In the genomic region with DNA sequence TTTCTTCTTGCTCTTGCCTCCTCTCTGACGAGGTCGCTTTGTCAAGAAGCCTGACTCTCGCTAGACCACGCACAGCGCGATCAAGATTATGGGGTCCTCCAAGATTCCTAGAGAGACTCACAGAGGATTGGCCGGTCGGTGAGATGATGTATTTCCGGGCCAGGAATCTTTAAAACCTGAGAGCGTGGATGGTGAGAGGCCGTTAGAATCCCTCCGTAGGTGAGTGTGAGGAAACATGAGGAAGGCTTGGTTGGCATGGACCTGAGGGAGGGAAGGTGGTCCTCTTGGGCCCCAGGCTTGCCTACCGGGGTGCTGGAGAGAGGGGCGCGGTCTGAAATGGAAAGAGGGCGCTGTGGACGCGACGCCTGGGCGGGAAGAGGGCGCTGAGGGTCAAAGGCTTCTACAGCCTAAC, we compare ENCODE assay signal across 8 mouse cellular contexts. TPM values are rescaled to one million over a fixed set of nuclear protein-coding genes. Genes with fewer than 3 reads are reported as not detected.
A peak's percentile ranks its signal among the peaks of the same experiment; 100 is the strongest.
DNase-seq lines count a peak whose midpoint lies in the region; ATAC-seq and TF ChIP-seq lines count a peak whose summit lies in the region.

No protein-coding gene starts in this region.

- no peaks in the 10 kb centered on the region; a peak in 1 of 4 replicates for H3K4me1 ChIP-seq in heart, embryonic 14.5 days (ENCODE audit: control insufficient read depth in 2 of 2, insufficient read depth in 2 of 2, low read length in 2 of 2)
- no peaks in the 10 kb centered on the region for H3K4me1 ChIP-seq in embryonic fibroblast, embryonic 13.5 days (ENCODE audit: control insufficient read depth, insufficient read depth, low read length)
- H3K4me1 ChIP-seq in limb, embryonic 14.5 days (ENCODE audit: control insufficient read depth, insufficient read depth, low read length): no peaks in the 10 kb centered on the region

- intact Hi-C loops in heart, postnatal 14 days (cut with DNase I): no loop called here

- no peaks in the 10 kb centered on the region for H3K36me3 ChIP-seq in heart, embryonic 14.5 days (ENCODE audit: control insufficient read depth, insufficient read depth, low read length)
- H3K36me3 ChIP-seq in limb, embryonic 14.5 days (ENCODE audit: control insufficient read depth, insufficient read depth, low read length): no peaks in the 10 kb centered on the region

- no peak for ATAC-seq in heart, embryonic 14.5 days (ENCODE audit: insufficient number of reproducible peaks, insufficient read depth, low FRiP score, low read depth)
- ATAC-seq in limb, embryonic 14.5 days (ENCODE audit: low FRiP score, low read depth): peak; percentile 44

- WGBS in heart, embryonic 14.5 days: 49% methylated on average over 21 of the region's 21 CpGs
- WGBS in limb, embryonic 14.5 days: 65% methylated on average over 21 of the region's 21 CpGs

- no peak overlapping the region for H3K27ac ChIP-seq in heart, embryonic 14.5 days (replicated peaks in 1 of 2; ENCODE audit: control insufficient read depth in 1 of 2, insufficient read depth in 1 of 2, low read depth in 2 of 2, low read length in 2 of 2)
- no peak overlapping the region for H3K27ac ChIP-seq in embryonic fibroblast, embryonic 13.5 days (ENCODE audit: insufficient read depth, low read length)
- H3K27ac ChIP-seq in limb, embryonic 14.5 days (replicated peaks; ENCODE audit: low read depth, low read length): no peak overlapping the region; the same call in 1 of the 2 replicates

- no peak for DNase-seq in heart, postnatal 14 days
- peak; percentile 16 for DNase-seq in R1 (ENCODE audit: low read depth, low spot score)
- DNase-seq in limb, embryonic 14.5 days (ENCODE audit: low spot score): peak; percentile 46
- peak; percentile 66 for DNase-seq in retina, embryonic 14.5 days (ENCODE audit: low spot score)
- DNase-seq in right cerebral cortex, postnatal 36 days (ENCODE audit: low spot score in 2 of 2): no peak
- no peak for DNase-seq in right cerebral cortex, postnatal 25 days

- no peaks in the 10 kb centered on the region; the same call in 1 of the 2 replicates for H3K27me3 ChIP-seq in heart, embryonic 14.5 days (ENCODE audit: control insufficient read depth, insufficient read depth, low read length)
- H3K27me3 ChIP-seq in limb, embryonic 14.5 days (ENCODE audit: control insufficient read depth, insufficient read depth, low read length): no peaks in the 10 kb centered on the region

- peak; percentile 72 for TF ChIP-seq POLR2A in embryonic fibroblast, embryonic 13.5 days (IDR thresholded peaks at IDR 0.05; ENCODE audit: low read depth, low read length)
- TF ChIP-seq POLR2A in limb, embryonic 14.5 days (IDR thresholded peaks at IDR 0.05; ENCODE audit: borderline replicate concordance, extremely low read depth, insufficient read depth, insufficient read length): no peak

- no peaks in the 10 kb centered on the region for H3K9me3 ChIP-seq in heart, embryonic 14.5 days (ENCODE audit: control insufficient read depth, low read length)
- no peaks in the 10 kb centered on the region for H3K9me3 ChIP-seq in limb, embryonic 14.5 days (ENCODE audit: control insufficient read depth, low read length)

- H3K4me3 ChIP-seq in heart, embryonic 14.5 days (ENCODE audit: control insufficient read depth in 1 of 2, insufficient read depth in 1 of 2, low read depth in 1 of 2, low read length in 2 of 2): peak overlapping the region; percentile 41 to 54
- peak overlapping the region; percentile 62 for H3K4me3 ChIP-seq in embryonic fibroblast, embryonic 13.5 days (ENCODE audit: insufficient read depth, low read length)
- peak overlapping the region; percentile 40 for H3K4me3 ChIP-seq in limb, embryonic 14.5 days (replicated peaks; ENCODE audit: low read length)

- H3K4me2 ChIP-seq in heart, embryonic 14.5 days (ENCODE audit: low read length): peak overlapping the region; percentile 58
- H3K4me2 ChIP-seq in limb, embryonic 14.5 days (replicated peaks; ENCODE audit: low read depth, low read length, severe bottlenecking): peak overlapping the region; percentile 39

- no peak for TF ChIP-seq CTCF in embryonic fibroblast, embryonic 13.5 days (IDR thresholded peaks at IDR 0.05; ENCODE audit: borderline replicate concordance, insufficient read depth, low read length)

- peak overlapping the region; percentile 61 for H3K9ac ChIP-seq in heart, embryonic 14.5 days (ENCODE audit: low read length)
- H3K9ac ChIP-seq in limb, embryonic 14.5 days (ENCODE audit: low read depth, low read length, severe bottlenecking): peak overlapping the region; percentile 56

RNA-seq across cellular contexts. Expression of gene Fam198a, which starts 12.8 kb away (rescaled TPM):
- polyA plus RNA-seq in heart, embryonic 14.5 days (2014; fragmentation: Nextera tagmentation; extraction: Ambion mirVana): 0.97 and 1.6 TPM in 2 replicates
- total RNA-seq in heart, postnatal 14 days (2021): 1 to 10 TPM; 1.7 to 1.8 TPM
- polyA plus RNA-seq in embryonic fibroblast, embryonic 13.5 days (2011; ENCODE audit: insufficient read length, low read depth, missing spikeins): 0.98 TPM in 1 of 2 replicates, not detected in the other
- 8.7 and 11.4 TPM in 2 replicates for polyA plus RNA-seq in limb, embryonic 14.5 days (2012; rRNA removed)
- polyA plus RNA-seq in limb, embryonic 14.5 days (2014; fragmentation: Nextera tagmentation; extraction: Ambion mirVana): 6.4 and 6.7 TPM in 2 replicates

RNA-seq across cellular contexts. Expression of gene Cyp8b1, which starts 21.8 kb away (rescaled TPM):
- not detected in 2 replicates for polyA plus RNA-seq in heart, embryonic 14.5 days (2014; fragmentation: Nextera tagmentation; extraction: Ambion mirVana)
- total RNA-seq in heart, postnatal 14 days (2021): under 1 TPM in 1 of 2 experiments, not detected in 1; 0.10 TPM
- polyA plus RNA-seq in embryonic fibroblast, embryonic 13.5 days (2011; ENCODE audit: insufficient read length, low read depth, missing spikeins): not detected in 2 replicates
- polyA plus RNA-seq in limb, embryonic 14.5 days (2012; rRNA removed): not detected in 2 replicates
- polyA plus RNA-seq in limb, embryonic 14.5 days (2014; fragmentation: Nextera tagmentation; extraction: Ambion mirVana): not detected in 2 replicates

RNA-seq across cellular contexts. Expression of gene Ackr2, which starts 39.8 kb away (rescaled TPM):
- 1.2 and 1.3 TPM in 2 replicates for polyA plus RNA-seq in heart, embryonic 14.5 days (2014; fragmentation: Nextera tagmentation; extraction: Ambion mirVana)
- 1 to 10 TPM; 2.0 to 3.4 TPM for total RNA-seq in heart, postnatal 14 days (2021)
- polyA plus RNA-seq in embryonic fibroblast, embryonic 13.5 days (2011; ENCODE audit: insufficient read length, low read depth, missing spikeins): not detected in 2 replicates
- 0.25 and 0.32 TPM in 2 replicates for polyA plus RNA-seq in limb, embryonic 14.5 days (2012; rRNA removed)
- polyA plus RNA-seq in limb, embryonic 14.5 days (2014; fragmentation: Nextera tagmentation; extraction: Ambion mirVana): 0.26 and 0.40 TPM in 2 replicates

RNA-seq across cellular contexts. Expression of gene Pomgnt2, which starts 59.0 kb away (rescaled TPM):
- 10.5 and 12.1 TPM in 2 replicates for polyA plus RNA-seq in heart, embryonic 14.5 days (2014; fragmentation: Nextera tagmentation; extraction: Ambion mirVana)
- total RNA-seq in heart, postnatal 14 days (2021): 10 to 100 TPM in 1 of 2 experiments, 1 to 10 TPM in 1; 9.7 to 11.3 TPM
- 6.2 and 7.6 TPM in 2 replicates for polyA plus RNA-seq in embryonic fibroblast, embryonic 13.5 days (2011; ENCODE audit: insufficient read length, low read depth, missing spikeins)
- polyA plus RNA-seq in limb, embryonic 14.5 days (2012; rRNA removed): 20.3 and 24.6 TPM in 2 replicates
- 14.6 and 15.9 TPM in 2 replicates for polyA plus RNA-seq in limb, embryonic 14.5 days (2014; fragmentation: Nextera tagmentation; extraction: Ambion mirVana)

Comparison
In these comparisons a context has a peak if more than half of its experiments do, and no peak if none do; other contexts are left out.
1. DNase-seq: peak in R1 (single experiment), limb, embryonic 14.5 days (single experiment) and retina, embryonic 14.5 days (single experiment); none in heart, postnatal 14 days (0 of 2), right cerebral cortex, postnatal 36 days (0 of 2) and right cerebral cortex, postnatal 25 days (single experiment).
2. Peak in every context shown above with its lines, with median percentiles within 50 percentile points of each other: H3K4me3 ChIP-seq.